Mouse (Mus musculus) megakaryocyte progenitor cell, adult 5-6 weeks (primary cell): ENCODE measurements at regions not wholly inside any gene's neighbourhood (a gene's known extent, or its start where the extent isn't known, plus 50 kb on each side); places are given as distances from the start of the nearest gene placed in this dataset.

Experiments
- ATAC-seq: replicated peaks from 2 replicates; pipeline ENCODE4 v1.8.0; 2016; ENCODE audit warnings: mild to moderate bottlenecking, moderate TSS enrichment, inconsistent platforms; ENCODE audit not compliant: poor library complexity

GRCm38 (mm10) chr9:41595749-41596148 lies 434.3 kb upstream of the Ubash3b start:
- ATAC-seq = no peak

- ATAC-seq = no peak
Measured at GRCm38 (mm10) chr9:41593998-41594397, 432.5 kb upstream of the Ubash3b start.

DNA sequence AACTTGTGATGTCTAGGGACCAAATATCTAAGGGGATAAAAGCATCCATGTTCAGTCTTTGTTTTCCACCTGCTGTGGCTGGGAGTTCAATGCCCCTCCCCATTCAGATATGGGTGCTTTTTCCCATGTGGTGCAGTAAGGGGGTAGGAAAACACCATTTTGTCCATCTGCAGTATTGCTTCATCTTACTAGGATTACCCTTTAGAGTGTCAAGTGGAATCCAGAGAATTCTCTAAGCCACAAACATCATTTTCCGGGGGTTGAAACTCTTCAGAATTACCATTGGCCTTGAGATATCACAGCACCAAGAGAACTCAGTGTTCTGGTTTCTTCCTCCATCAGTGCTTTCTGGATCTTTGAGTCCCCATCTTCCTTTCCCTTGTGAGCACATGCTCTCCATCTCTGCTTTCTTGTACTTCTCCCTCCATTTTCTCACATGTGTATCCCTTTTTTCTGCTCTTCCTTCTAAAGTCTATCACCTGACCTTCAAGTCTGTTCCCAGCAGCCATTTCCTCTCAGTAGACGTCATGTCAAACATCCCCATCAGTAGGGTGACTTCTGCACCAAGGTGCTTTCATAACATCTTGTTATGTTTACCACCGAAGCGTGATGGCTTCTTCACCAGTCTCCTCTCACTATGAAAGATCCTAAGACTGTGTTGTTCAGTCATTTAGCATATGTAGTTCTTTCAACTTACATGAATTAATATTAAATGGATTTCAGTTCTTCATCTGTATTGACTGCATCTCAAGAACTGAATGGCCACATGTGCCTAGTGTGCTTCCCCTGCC lies 431.6 kb upstream of the Ubash3b start:
- ATAC-seq = no peak

DNA sequence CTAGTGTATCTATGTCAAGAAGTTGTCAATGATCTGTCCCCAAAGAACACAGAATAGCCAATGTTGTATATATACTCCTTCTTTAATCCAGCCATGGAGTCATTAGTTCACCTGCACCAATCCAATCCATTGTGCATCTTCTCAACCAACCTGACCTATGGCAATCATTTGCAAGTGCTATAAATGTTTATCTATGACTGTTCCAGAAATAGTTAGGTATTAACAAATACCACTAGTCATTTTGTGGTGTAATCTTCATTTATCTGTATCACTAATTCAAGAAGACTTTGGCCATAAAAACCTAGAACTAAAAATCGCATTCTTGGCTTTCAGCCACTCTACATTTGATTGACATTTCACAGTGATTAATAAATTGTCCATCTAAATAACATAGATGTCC lies 430.6 kb upstream of the Ubash3b start:
- no peak for ATAC-seq

GRCm38 (mm10) chr9:41590164-41590563 lies 428.7 kb upstream of the Ubash3b start:
- no peak for ATAC-seq

- no peak for ATAC-seq
Measured at GRCm38 (mm10) chr9:41588466-41589425, 427.2 kb upstream of the Ubash3b start.

- ATAC-seq = no peak
Measured at GRCm38 (mm10) chr9:41587762-41588161, 426.3 kb upstream of the Ubash3b start.

- ATAC-seq = no peak
Measured at GRCm38 (mm10) chr9:41586966-41587570, 425.6 kb upstream of the Ubash3b start.

DNA sequence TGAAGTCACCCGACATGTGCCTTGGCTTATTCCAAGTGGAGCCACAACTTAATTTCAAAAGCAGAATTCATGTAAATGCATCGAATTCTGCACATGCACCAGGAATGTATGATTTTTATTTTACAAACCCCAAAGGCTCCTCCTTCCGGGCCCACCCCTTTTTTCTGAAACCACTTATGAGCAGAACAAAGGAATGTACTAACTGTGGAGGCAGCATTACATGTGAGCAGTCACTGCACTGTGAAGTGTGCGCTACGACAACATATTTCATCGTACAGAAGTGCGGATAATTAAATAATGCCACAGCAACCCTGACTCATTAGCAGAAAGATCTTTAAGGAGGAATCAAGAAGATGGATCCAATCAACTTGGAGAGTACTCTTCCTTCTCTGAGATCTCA lies 424.8 kb upstream of the Ubash3b start:
- no peak for ATAC-seq

- ATAC-seq = no peak
Measured at GRCm38 (mm10) chr9:41585771-41586170, 424.3 kb upstream of the Ubash3b start.

DNA sequence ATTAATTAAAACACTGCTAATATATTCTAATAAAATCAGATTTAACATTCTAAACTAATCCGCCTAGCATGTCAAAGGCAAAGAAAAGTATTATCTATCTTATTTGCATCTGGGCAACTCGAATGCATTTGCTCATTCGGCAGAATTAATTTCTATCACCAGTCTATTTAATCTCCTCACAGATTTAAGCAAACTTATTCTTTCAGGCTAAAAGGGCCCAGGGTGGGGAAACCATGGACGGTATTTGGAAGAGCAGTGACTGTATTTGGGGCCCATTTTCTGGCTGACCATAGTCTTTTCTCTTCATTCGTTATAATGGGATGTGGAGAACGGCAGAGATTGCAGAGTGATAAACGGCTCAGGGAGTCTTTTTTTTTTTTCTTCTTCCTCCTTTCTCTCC lies 423.5 kb upstream of the Ubash3b start:
- ATAC-seq = no peak

DNA sequence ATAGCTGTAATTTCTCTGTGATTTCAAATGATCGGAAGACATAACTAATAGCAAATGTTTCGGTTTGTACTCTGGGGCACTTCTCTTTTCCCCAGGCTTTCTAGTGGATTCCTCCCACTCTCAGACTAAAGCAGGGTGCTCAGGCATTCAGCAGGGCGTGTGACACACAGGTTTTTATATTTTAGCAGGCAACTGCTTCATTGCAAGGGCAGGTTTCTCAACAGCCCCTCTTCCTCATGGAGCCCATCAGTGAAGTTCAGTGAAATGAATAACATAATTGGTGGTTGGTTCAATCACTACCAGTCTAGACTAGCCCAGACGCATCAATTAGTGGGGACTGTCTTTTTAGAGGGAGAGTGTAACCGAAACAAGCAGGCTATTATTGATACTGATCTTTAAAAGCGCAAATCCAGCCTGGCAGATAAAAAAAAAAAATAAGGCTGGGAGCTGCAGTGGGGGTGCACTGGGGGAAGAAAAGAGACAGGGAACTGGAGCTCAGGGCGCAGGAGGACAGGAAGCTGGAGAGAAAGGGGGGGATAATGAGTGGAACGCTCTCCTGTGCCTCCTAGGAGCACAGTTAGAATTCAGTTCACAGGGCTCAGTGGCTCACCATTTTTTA lies 422.3 kb upstream of the Ubash3b start:
- ATAC-seq = no peak

- ATAC-seq = no peak
Measured at GRCm38 (mm10) chr9:41583276-41583675, 421.8 kb upstream of the Ubash3b start.

DNA sequence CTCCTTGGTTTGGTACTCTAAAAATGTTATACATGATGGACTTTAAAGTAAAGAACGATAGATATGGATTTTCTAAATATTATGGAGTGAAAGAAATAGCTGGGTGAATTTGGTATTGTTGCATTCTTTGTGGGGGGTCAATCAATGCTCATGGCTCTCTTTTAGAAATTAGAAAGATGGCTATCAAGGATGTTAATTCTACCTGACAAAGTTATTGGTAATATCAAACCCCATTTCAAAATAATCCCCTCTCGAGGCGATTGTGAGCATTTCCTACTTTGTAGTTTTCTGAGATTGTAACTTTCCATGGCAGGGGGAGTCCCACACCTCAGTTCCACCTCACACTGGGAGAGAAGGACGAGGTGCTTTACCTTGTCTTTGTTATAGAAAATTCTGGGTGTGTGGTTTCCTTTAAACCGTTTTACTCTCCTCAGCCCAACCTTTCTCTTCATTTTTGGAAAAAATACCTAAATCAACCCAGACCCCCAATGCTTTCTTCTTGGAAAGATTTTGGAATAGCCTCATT lies 421.3 kb upstream of the Ubash3b start:
- no peak for ATAC-seq

DNA sequence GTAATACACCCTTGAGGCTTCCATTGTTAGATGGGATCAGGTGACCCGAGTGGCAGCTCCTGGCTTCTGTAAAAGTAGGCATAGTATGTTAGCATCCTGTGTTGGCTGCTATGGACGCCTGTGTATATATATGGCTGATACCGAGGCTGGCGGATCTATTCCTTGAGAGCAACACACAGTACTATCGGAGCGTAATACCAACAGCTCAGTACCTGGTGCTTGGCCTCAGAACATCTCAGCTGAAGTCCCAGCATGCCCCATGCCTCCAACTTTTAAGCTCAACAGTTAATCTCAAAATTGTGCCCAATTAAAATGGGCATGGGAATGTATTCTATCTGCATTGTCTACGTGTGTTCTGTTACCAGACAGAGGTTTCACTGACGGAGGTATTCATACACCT lies 420.7 kb upstream of the Ubash3b start:
- ATAC-seq = no peak

DNA sequence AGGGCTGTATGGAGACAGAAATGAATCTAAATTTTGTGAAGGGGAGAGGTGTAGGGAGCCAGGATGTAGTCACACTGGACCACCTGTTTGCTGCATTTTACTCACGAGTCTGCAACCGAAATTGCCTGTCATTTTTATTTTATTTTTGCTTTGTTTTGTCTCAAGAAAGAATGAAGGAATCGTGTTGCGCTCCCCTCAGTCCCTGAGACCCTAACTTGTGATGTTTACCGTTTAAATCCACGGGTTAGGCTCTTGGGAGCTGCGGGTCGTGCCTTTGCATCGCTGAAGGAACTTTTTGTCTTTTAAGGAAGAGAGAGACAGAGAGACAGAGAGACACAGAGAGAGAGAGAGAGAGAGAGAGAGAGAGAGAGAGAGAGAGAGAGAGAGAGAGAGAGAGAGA lies 420.2 kb upstream of the Ubash3b start:
- ATAC-seq = no peak

GRCm38 (mm10) chr9:41581152-41581551 lies 419.7 kb upstream of the Ubash3b start:
- no peak for ATAC-seq

DNA sequence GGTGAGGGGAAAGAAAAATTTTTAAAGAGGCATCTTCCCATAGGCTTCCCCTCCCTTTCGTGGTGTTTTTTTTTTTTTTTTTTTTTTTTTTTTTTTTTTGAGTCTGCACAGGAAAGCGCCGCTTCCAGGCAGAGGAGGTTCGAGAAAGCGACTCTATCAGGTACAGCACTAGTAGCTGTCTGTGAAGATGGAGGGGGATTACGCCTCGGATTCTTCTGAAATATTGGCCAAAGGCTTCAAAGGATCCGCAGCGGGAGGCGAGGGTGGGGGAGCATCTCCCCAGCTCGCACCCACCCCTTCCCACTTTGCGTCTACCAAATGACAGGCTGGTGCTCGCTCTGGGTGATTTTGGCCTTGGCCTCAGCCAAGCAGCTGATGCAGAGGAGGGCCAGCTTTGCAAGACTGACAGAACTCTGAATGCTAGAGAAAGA lies 419.1 kb upstream of the Ubash3b start:
- no peak for ATAC-seq

GRCm38 (mm10) chr9:41580067-41580466 lies 418.6 kb upstream of the Ubash3b start:
- ATAC-seq = no peak

- ATAC-seq = no peak
Measured at GRCm38 (mm10) chr9:41579107-41580014, 417.9 kb upstream of the Ubash3b start.
